Mouse (Mus musculus) ovary, postnatal 10 days (tissue): ENCODE data around the gene Mettl24.

Experiments used
- DNase-seq: peaks from one replicate; pipeline ENCODE4 v3.0.0; 2022; ENCODE audit warnings: low spot score

The Mettl24 gene

GRCm38 (mm10) chr10:40685641-40686040 lies 2.6 kb downstream of the Mettl24 start:
- DNase-seq = no peak

GRCm38 (mm10) chr10:40686976-40687375 lies 3.9 kb downstream of the Mettl24 start:
- no peak for DNase-seq

- DNase-seq = no peak
Observed at GRCm38 (mm10) chr10:40687407-40687806, 4.3 kb downstream of the Mettl24 start.

- no peak for DNase-seq
Observed at GRCm38 (mm10) chr10:40688266-40688665, 5.2 kb downstream of the Mettl24 start.

GRCm38 (mm10) chr10:40688873-40689272 lies 5.8 kb downstream of the Mettl24 start:
- DNase-seq = no peak

- DNase-seq = no peak
Observed at GRCm38 (mm10) chr10:40698652-40699051, 15.6 kb downstream of the Mettl24 start.

GRCm38 (mm10) chr10:40711127-40711526 lies 28.0 kb downstream of the Mettl24 start:
- no peak for DNase-seq

GRCm38 (mm10) chr10:40713018-40713608 lies 30.0 kb downstream of the Mettl24 start:
- no peak for DNase-seq

GRCm38 (mm10) chr10:40713829-40714228 lies 30.7 kb downstream of the Mettl24 start:
- DNase-seq = no peak

- DNase-seq = no peak
Observed at GRCm38 (mm10) chr10:40715151-40715550, 32.1 kb downstream of the Mettl24 start.

GRCm38 (mm10) chr10:40716296-40716695 lies 33.2 kb downstream of the Mettl24 start:
- DNase-seq = no peak

- no peak for DNase-seq
Observed at GRCm38 (mm10) chr10:40716713-40717112, 33.6 kb downstream of the Mettl24 start.

GRCm38 (mm10) chr10:40718362-40718761 lies 35.3 kb downstream of the Mettl24 start:
- no peak for DNase-seq

- DNase-seq = no peak
Observed at GRCm38 (mm10) chr10:40719062-40719461, 36.0 kb downstream of the Mettl24 start.

- no peak for DNase-seq
Observed at GRCm38 (mm10) chr10:40720883-40721282, 37.8 kb downstream of the Mettl24 start.

- no peak for DNase-seq
Observed at GRCm38 (mm10) chr10:40724342-40724741, 41.3 kb downstream of the Mettl24 start.

- DNase-seq = no peak
Observed at GRCm38 (mm10) chr10:40725066-40725465, 42.0 kb downstream of the Mettl24 start.

- no peak for DNase-seq
Observed at GRCm38 (mm10) chr10:40725471-40725870, 42.4 kb downstream of the Mettl24 start.

GRCm38 (mm10) chr10:40726288-40726902 lies 43.3 kb downstream of the Mettl24 start:
- DNase-seq = no peak

- DNase-seq = no peak
Observed at GRCm38 (mm10) chr10:40726989-40727388, 43.9 kb downstream of the Mettl24 start.

GRCm38 (mm10) chr10:40730200-40730599 lies 47.1 kb downstream of the Mettl24 start:
- no peak for DNase-seq

- no peak for DNase-seq
Observed at GRCm38 (mm10) chr10:40733291-40733690, 50.2 kb downstream of the Mettl24 start.

- DNase-seq = no peak
Observed at GRCm38 (mm10) chr10:40736172-40736571, 53.1 kb downstream of the Mettl24 start.
